Mouse (Mus musculus) hematopoietic stem cell, adult 5-6 weeks (primary cell): ENCODE data around the gene Pgls. TPM values are rescaled to one million over a fixed set of nuclear protein-coding genes. Genes with fewer than 3 reads are reported as not detected.

Source experiments
- ATAC-seq, 2 experiments: fragments of 125-278 bp in 1 of 2; replicated peaks in 1 of 2; 2 replicates each; pipeline ENCODE4 v1.8.0; 2016 to 2017; ENCODE audit warnings: inconsistent platforms in 2 of 2, mild to moderate bottlenecking in 2 of 2, moderate number of reproducible peaks in 2 of 2, low read depth in 1 of 2, moderate TSS enrichment in 1 of 2; ENCODE audit not compliant: low FRiP score in 2 of 2, poor library complexity in 2 of 2, severe bottlenecking in 2 of 2, insufficient read depth in 1 of 2, low TSS enrichment in 1 of 2
- total RNA-seq: library from RNA; stranded (forward); fragments of 172-1452, 232-1000 nt; gene quantifications from 2 replicates; pipeline ENCODE4 v1.2.3, GENCODE M21; 2017

Gene Pgls
- total RNA-seq, 1 experiment from 2014 or later, result 51.4 TPM

- no peak for ATAC-seq
Observed at GRCm38 (mm10) chr8:71627265-71628099, 35.5 kb downstream of the Pgls start.

GRCm38 (mm10) chr8:71628396-71629095 lies 36.6 kb downstream of the Pgls start:
- ATAC-seq, result peak; percentile 30 to 36

- ATAC-seq, result peak; percentile 54 to 67
Observed at GRCm38 (mm10) chr8:71629096-71629697, 37.2 kb downstream of the Pgls start.

- ATAC-seq, result no peak
Observed at GRCm38 (mm10) chr8:71629781-71630212, 37.8 kb downstream of the Pgls start.

GRCm38 (mm10) chr8:71630761-71631160 lies 38.8 kb downstream of the Pgls start:
- ATAC-seq, result no peak

GRCm38 (mm10) chr8:71631897-71632296 lies 39.9 kb downstream of the Pgls start:
- no peak for ATAC-seq

GRCm38 (mm10) chr8:71633164-71633563 lies 41.2 kb downstream of the Pgls start:
- ATAC-seq, result peak; percentile 14 to 44; a peak in 2 of 4 replicates

- ATAC-seq, result peak; percentile 63 to 68; a peak in 3 of 4 replicates
Observed at GRCm38 (mm10) chr8:71633981-71634667, 42.1 kb downstream of the Pgls start.

- no peak for ATAC-seq
Observed at GRCm38 (mm10) chr8:71637149-71638095, 45.4 kb downstream of the Pgls start.

GRCm38 (mm10) chr8:71638321-71638720 lies 46.3 kb downstream of the Pgls start:
- ATAC-seq, result no peak

- no peak for ATAC-seq
Observed at GRCm38 (mm10) chr8:71639318-71639717, 47.3 kb downstream of the Pgls start.

GRCm38 (mm10) chr8:71645510-71645909 lies 53.5 kb downstream of the Pgls start:
- no peak for ATAC-seq

Other genes starting within 250 kb of the Pgls start
- gene Use1, start 225.3 kb upstream of the Pgls start, total RNA-seq, result 178 and 190 TPM in 2 replicates
- 14.6 and 16.5 TPM in 2 replicates for gene Ocel1, start 220.9 kb upstream of the Pgls start, total RNA-seq
- 1.7 and 15.0 TPM in 2 replicates for gene Nr2f6, start 210.2 kb upstream of the Pgls start, total RNA-seq
- not detected in 2 replicates for gene Ushbp1, start 196.4 kb upstream of the Pgls start, total RNA-seq
- gene Babam1, start 195.3 kb upstream of the Pgls start, total RNA-seq, result 71.4 and 85.8 TPM in 2 replicates
- gene Ankle1, start 186.2 kb upstream of the Pgls start, total RNA-seq, result 7.1 and 14.8 TPM in 2 replicates
- 19.8 and 20.7 TPM in 2 replicates for gene Abhd8, start 128.5 kb upstream of the Pgls start, total RNA-seq
- 35.8 and 61.7 TPM in 2 replicates for gene Mrpl34, start 127.2 kb upstream of the Pgls start, total RNA-seq
- gene Dda1, start 123.0 kb upstream of the Pgls start, total RNA-seq, result 15.8 and 18.9 TPM in 2 replicates
- gene Ano8, start 106.2 kb upstream of the Pgls start, total RNA-seq, result 6.7 and 9.2 TPM in 2 replicates
- gene Gtpbp3, start 104.1 kb upstream of the Pgls start, total RNA-seq, result 8.8 and 14.1 TPM in 2 replicates
- 0.38 TPM in 1 of 2 replicates, not detected in the other for gene Plvap, start 80.4 kb upstream of the Pgls start, total RNA-seq
- not detected in 2 replicates for gene Ccdc194, start 66.5 kb upstream of the Pgls start, total RNA-seq
- gene Bst2, start 54.7 kb upstream of the Pgls start, total RNA-seq, result 65.1 and 74.2 TPM in 2 replicates
- gene Mvb12a, start 49.3 kb upstream of the Pgls start, total RNA-seq, result 37.2 and 60.0 TPM in 2 replicates
- gene Tmem221, start 33.3 kb upstream of the Pgls start, total RNA-seq, result 0.38 TPM in 1 of 2 replicates, not detected in the other
- gene Nxnl1, start 25.6 kb upstream of the Pgls start, total RNA-seq, result 0.40 and 0.50 TPM in 2 replicates
- 13.3 and 16.6 TPM in 2 replicates for gene Slc27a1, start 23.3 kb upstream of the Pgls start, total RNA-seq
- gene Fam129c, start 5.5 kb downstream of the Pgls start, total RNA-seq, result 1.0 and 9.7 TPM in 2 replicates
- 53.6 and 78.4 TPM in 2 replicates for gene Colgalt1, start 18.8 kb downstream of the Pgls start, total RNA-seq
- 2.6 and 3.6 TPM in 2 replicates for gene Unc13a, start 79.6 kb downstream of the Pgls start, total RNA-seq
- 32.8 and 34.1 TPM in 2 replicates for gene Jak3, start 84.1 kb downstream of the Pgls start, total RNA-seq
- gene Insl3, start 97.0 kb downstream of the Pgls start, total RNA-seq, result 6.2 and 8.9 TPM in 2 replicates
- 1.3 TPM in 2 replicates for gene B3gnt3, start 109.6 kb downstream of the Pgls start, total RNA-seq
- gene Fcho1, start 133.5 kb downstream of the Pgls start, total RNA-seq, result 90.7 and 99.4 TPM in 2 replicates